Mouse (Mus musculus): ENCODE measurements around the gene Tulp4.

Gene Tulp4

DNA sequence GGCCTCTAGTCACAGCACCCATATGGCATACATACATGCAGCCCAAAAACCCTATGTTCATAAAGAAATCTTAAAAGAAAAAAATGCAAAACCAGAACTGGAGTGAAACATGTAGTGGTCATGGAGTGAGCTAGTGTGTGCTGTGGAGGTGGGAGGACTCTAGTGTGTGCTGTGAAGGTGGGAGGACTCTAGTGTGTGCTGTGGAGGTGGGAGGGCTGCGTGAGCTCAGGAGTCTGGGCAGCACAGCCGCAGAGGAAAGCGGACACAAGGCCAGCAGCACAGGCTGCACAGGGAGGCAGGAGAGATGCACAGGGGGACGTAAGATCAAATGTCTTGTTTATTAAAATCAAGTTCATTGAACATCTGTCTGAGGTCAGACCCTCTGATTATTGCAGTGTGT is 17.5 kb downstream of the Tulp4 start:
- in situ Hi-C loops (cut with MseI, MboI): no loop called here

DNA sequence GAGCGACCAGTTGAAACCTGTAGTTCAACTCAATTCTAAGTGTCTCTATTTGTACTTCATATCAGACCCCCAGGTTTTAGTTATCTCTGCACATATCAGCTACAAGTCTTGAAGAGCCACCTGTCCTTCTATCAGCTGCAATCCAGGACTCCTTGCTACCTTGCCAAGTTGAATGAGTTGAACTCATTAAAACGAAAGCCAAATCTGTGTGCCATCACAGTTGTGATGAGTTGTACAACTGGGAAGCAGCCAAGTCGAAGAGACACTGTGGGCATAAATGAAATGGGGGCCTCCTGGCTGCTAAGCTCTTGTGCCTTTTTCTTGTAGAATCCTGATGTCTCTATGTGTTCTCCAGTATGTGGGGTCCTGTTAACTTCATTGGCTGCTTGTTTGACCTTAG is 19.2 kb downstream of the Tulp4 start:
- in situ Hi-C loops (cut with MseI, MboI): no loop called here

DNA sequence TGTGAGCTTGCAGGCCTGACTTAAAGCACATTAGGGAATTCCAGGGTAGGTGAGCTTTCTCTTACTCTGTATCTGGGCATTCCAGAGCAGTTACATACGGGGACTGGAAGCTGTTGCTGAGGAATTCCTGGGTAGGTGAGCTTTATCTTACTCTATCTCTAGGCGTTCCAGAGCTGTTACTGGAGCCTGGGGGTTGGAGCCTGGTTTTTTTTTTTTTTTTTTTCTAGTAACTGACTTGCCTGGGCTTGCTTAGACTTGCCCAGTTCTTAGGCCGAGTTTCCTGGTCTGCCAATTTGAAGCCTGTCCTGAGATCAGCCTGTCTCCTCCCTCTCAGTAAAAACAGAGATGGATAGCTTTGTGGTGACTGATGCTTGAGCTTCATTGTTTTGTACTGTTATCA is 21.8 kb downstream of the Tulp4 start:
- in situ Hi-C loops (cut with MseI, MboI): no loop called here

DNA sequence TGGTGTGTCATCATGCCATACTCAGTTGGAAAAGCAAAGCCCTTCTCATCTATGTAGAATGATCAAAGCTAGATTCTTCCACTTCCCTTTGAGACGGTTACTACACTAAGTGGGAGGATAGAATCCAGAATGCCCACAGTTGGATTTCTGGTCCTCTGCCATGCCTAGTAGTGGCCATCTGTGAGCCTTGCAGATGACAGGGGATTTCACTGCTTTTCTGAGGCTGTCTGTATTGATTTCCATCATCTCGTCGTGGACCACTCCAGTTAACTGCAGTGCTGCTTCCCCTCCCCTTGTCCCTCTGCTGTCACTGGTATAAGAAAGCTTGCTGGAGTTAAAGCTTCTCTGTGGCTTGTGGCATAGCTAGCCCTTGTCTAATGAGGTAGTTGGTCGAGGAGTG is 23.1 kb downstream of the Tulp4 start:
- in situ Hi-C loops (cut with MseI, MboI): no loop called here

DNA sequence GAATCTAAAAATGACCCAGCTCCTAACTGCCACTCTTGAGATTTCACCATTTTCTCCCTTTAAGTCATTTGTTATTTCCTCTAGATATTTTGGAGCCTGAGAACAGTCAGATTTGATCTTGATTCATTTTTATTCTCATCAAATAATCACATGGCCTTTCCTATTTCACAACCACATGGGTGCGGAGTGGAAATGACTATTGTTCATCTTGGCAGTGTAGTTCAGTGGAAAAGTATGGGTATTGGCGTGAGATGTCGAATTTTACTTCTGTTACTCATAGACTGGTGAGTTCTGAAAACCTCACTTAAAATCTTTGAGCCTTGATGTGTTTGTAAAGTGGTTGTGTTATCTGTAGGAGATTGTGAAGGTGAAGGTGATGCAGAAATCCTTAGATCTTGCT is 24.8 kb downstream of the Tulp4 start:
- in situ Hi-C loops (cut with MseI, MboI): no loop called here

DNA sequence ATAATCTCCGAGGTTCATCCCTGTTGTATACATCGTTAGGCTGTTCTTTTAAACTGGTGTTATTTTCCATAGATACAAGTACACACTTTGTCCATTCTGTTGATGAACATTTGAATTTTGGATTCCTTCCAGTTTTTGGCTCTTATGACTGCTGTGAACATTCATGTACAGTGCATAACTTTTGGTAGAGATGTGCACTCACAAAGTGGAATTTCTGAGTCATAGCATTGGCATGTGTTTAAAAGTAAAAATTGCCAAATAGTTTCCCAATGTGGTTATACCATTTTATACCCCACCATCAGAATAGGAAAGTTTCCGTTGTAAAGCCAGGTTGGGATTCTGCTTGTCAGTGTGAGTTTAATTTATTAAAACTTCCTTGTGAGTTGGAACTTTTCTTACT is 34.6 kb downstream of the Tulp4 start:
- in situ Hi-C loops (cut with MseI, MboI): no loop called here

DNA sequence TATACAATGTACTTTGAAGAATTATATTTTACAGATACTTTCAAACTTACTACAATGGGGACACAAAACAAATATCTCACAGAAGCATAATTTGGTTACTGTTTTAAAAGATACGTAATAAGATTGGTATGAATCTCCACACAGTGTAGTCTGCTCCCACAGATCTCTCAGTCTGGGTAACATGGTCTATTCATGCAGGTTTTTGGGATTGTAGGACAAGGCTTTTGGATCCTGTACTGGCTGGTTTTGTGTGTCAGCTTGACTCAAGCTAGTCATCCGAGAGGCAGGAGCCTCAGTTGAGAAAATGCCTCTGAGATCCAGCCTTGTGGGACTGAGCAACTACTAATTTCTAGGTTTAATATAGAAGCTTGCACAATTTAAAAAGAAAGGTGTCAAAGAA is 35.1 kb downstream of the Tulp4 start:
- in situ Hi-C loops (cut with MseI, MboI): no loop called here

DNA sequence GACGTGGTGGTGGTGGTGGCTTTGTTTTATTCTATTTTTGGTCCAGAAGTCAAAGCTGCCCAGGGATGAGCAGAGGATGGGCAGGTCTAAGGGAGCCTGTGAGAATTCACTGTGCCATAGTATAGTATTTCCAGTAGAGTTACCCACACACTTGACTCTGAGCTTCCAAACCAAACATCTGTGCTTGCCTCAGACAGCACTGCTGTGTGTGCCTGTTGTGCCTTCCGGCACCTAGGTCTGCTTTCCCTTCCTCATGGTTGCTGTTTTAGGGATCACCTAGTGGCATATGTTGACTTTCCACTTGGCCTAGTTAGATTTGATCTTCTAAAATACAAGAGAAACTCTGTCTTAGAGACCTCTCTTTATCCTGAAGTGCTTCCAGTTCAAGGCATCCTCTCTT is 39.0 kb downstream of the Tulp4 start:
- in situ Hi-C loops (cut with MseI, MboI): no loop called here

DNA sequence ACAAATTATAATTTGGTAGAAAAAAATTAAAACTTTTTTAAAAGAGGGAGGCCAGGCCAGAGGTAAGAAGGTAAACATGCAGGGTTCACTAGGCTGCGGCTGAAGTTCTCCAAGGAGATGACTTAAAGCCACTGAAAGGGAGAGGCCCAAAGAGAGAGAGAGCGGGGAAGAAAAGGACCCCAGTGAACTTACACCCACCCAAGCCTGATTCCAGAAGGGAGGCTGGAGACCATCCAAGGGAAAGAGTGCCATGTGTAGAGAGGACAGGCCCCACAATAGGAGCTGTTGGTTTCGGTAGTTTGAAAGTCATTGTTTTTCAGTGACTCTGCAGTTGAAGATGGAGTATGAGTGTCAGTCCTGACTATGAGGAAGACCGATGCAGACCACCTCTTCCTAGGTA is 46.7 kb downstream of the Tulp4 start:
- in situ Hi-C loops (cut with MseI, MboI): no loop called here

DNA sequence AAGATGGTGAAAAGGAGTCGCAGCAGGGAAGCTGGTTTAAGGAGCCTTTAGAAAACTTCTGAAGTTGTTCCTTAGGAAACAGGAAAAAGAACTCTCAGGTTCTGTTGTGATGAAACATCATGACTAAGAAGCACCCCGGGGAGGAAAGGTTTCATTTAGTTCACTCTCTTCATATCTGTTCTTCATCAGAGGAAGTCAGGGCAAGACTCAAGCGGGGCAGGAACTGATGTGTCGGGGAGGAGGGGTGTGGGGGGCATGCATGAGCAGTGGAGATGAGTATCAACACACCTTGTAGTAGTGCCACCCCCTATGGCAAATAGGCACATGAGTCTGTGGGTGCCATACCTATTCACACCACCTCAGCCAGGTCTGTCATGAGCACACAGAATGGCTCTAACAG is 47.3 kb downstream of the Tulp4 start:
- in situ Hi-C loops (cut with MseI, MboI): no loop called here

- in situ Hi-C loops (cut with MseI, MboI): no loop called here
Measured at GRCm38 (mm10) chr17:6154366-6154765, 48.1 kb downstream of the Tulp4 start.

- in situ Hi-C loops (cut with MseI, MboI): no loop called here
Measured at GRCm38 (mm10) chr17:6160495-6160894, 54.3 kb downstream of the Tulp4 start.

DNA sequence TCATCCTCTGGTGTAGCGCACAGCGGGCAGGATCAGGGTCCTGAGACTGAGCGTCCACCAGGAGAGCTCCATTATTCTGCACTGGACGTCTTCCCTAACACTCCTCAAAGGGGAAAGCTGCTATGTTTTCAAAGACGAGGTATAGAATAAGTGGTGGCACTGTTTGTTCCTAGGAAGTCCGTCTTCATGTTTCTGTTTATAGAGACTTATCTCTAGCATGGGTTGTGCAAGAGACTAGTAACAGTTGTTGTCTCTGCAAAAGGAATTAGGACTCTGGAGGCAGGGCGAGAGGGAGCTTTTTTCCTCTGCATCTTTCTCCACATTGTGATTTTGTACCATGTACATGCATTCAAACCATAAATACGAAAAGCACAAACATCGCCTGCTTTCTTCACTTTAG is 55.7 kb downstream of the Tulp4 start:
- in situ Hi-C loops (cut with MseI, MboI): no loop called here

- in situ Hi-C loops (cut with MseI, MboI): no loop called here
Measured at GRCm38 (mm10) chr17:6162761-6163160, 56.5 kb downstream of the Tulp4 start.

DNA sequence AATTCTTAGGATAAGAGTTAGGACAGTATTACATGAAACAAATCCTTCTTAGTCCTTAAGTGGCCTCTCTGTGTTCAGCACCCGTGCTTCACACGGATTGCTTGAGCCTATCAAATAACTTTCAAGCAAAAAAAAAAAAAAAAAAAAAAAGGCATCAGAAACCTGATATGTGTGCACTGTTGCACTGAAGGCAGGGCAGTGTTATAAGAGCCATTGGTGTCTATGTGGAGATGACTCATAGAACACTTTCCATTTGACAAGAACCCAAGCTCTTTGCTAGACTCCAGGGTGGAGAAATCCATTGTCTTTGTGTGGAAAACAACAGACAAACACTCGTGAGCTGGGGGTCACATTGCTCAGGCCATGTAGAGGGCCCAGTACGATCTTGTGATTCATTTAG is 58.7 kb downstream of the Tulp4 start:
- in situ Hi-C loops (cut with MseI, MboI): no loop called here

- in situ Hi-C loops (cut with MseI, MboI): no loop called here
Measured at GRCm38 (mm10) chr17:6172440-6172839, 66.2 kb downstream of the Tulp4 start.

GRCm38 (mm10) chr17:6172926-6173690 is 66.9 kb downstream of the Tulp4 start:
- in situ Hi-C loops (cut with MseI, MboI): no loop called here

DNA sequence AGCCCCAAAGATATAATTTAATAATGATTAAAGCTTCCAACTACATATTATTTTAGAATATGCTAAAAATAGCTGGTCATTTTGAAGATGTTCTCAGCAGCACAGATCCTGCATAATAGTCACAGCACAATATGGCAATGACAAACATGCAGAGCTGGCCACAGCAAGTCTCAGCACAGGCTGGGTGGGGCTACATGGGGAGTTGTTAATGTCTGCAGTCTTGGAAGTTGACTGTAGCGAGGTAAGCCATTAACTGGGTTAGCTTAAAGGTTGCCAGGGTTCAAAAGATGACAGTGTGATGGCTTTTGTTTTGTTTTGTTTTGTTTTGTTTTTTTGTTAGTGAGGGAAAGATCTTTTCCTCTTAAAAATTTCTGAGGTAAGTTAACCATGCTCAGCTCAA is 68.3 kb downstream of the Tulp4 start:
- in situ Hi-C loops (cut with MseI, MboI): no loop called here

DNA sequence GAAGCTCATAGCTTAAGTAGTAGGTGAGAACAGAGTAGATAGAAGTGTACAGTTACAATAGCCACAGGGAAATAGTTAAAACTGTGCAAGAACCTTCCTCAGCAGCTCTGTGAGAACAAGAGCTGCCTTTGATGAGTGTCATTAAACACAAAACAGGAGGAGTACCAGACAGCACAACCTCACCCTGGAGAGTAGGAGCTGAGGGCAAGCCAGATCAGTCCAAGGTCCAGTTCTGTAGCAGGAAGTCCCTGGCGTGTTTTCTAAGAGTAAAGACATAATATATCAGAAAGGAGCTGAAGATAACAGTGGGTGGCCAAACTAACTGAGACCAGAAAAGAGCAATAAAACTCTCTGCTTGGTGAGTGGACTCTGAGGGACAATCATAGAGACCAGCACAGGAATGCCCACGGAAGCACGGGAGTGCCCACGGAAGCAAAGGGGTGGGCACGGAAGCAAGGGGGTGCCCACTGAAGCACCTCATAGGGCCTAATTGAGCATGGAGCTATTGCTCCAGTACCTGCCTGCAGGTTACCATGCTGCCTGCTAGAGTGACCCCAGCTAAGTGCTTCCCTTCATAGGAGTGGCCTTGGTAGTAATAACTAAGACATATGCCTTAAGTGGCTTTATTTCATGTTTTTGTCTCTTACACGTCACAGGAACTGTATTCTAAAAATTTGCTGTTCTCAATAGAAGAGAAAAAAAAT is 72.5 kb downstream of the Tulp4 start:
- in situ Hi-C loops (cut with MseI, MboI): no loop called here

DNA sequence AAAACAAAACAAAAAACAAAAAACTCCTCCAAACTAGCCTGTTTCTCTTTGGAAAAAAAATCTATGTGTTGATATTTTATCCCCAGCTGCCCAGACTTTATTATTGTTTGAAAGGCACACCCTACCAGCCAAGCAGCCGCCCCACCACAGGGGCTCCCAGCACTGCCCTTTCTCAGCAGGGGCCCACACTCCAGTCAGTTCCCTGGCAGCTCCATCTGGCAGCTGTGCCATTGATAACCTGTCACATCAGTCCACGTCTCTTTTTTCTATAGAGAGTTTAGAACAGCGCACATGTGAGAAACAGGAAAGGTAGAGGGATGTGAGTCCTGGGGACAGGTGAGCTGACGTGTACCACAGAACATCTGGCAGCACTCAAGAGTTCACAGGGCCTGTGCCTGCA is 73.2 kb downstream of the Tulp4 start:
- in situ Hi-C loops (cut with MseI, MboI): no loop called here

GRCm38 (mm10) chr17:6180421-6180820 is 74.2 kb downstream of the Tulp4 start:
- in situ Hi-C loops (cut with MseI, MboI): no loop called here

DNA sequence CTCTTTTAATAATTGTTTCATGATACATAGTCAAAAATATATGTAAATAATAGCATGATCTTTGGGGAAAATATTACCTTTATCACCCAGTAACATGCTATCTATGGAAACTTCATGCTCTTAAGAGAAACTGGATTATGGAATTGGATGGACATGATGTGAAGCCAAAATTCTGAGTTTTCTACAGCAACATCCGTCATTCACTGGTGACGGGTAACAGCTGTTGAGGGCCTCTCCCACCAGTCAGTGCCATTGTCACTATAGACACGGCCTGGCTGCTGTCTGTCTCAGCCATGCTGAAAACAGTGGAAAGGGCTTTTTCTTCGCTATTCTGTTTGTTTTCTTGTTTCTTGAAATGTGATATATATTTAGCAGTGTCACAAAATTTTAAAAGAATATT is 76.5 kb downstream of the Tulp4 start:
- in situ Hi-C loops (cut with MseI, MboI): no loop called here

GRCm38 (mm10) chr17:6186651-6187050 is 80.4 kb downstream of the Tulp4 start:
- in situ Hi-C loops (cut with MseI, MboI): no loop called here

DNA sequence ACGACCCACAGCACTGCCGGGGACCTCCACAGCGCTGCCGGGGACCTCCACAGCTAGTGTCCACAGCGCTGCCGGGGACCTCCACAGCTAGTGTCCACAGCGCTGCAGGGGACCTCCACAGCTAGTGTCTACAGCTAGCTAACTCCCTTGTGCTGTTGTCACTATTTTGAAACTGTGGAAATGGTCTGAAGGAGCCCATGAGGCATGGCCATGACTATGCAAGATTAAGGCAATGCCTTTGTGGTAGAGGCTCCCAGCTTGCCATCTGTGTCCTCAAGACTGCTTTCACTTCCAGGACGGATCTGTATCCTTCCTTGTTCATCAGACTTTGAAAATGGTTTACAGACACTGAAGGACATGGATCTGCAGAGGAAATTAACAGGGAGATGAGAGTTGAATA is 80.9 kb downstream of the Tulp4 start:
- in situ Hi-C loops (cut with MseI, MboI): no loop called here
